Mouse (Mus musculus) left cerebral cortex, postnatal 14 days (tissue): ENCODE data around the gene Psmg1. TPM values are rescaled to one million over a fixed set of nuclear protein-coding genes. Genes with fewer than 3 reads are reported as not detected.
A peak's percentile ranks its signal among the peaks of the same experiment; 100 is the strongest.
"Not testable (repeated sequence)": the region's sequence is repeated elsewhere in the genome, so short reads cannot be mapped to it uniquely, and the experiment has no call there.

Experiments used
- DNase-seq, 2 experiments: peaks; one replicate each; pipeline ENCODE4 v3.0.0; 2021 to 2022; ENCODE audit warnings: low spot score in 2 of 2, mixed read lengths in 1 of 2
- intact Hi-C: fragments of 180-260 bp; cut with DNase I; formaldehyde crosslinking; loops from one replicate; pipeline ENCODE4 v1.15.1; 2025
- microRNA-seq, 2 experiments: library from miRNA; unstranded; fragments of <30 nt; microRNA quantifications; one replicate each; pipeline ENCODE4 v1.2.0; 2022
- total RNA-seq, 2 experiments: library from RNA; stranded (reverse); gene quantifications; 2 replicates each; pipeline ENCODE4 v1.2.3; 2021

Gene Psmg1
- total RNA-seq, 2 experiments from 2014 or later, result 16.8 to 17.2 TPM

DNA sequence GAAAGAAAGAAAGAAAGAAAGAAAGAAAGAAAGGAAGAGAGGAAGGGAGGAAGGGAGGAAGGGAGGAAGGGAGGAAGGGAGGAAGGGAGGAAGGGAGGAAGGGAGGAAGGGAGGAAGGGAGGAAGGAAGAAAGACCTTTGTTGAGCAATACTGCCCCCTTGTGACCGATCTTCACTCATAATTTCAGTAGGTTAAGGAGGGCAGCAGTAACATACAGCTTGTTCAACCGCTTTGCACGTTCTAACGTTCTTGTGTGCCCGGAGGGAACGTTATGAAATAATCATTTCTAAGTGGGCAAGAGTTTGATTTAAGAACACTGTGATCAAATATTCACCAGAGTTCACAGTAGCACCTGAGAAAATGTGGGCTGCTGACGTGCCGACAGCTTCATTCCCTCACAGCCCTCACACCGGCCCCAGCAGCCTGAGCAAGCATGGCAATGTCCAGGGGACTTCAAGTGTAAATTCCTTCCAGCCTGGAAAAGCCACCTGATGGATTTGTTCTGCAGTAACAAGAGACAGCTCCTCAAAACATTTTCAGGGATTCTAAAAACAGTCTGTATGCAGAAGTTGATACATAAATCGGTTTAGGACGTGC is 26.2 kb downstream of the Psmg1 start:
- DNase-seq, result peak in 1 of 2 experiments; percentile 64
- intact Hi-C loops, result loop anchor here (5.0 to 10.0 kb wide), 3 partner anchors 317 to 770 kb away; no protein-coding TSS in a partner anchor

DNA sequence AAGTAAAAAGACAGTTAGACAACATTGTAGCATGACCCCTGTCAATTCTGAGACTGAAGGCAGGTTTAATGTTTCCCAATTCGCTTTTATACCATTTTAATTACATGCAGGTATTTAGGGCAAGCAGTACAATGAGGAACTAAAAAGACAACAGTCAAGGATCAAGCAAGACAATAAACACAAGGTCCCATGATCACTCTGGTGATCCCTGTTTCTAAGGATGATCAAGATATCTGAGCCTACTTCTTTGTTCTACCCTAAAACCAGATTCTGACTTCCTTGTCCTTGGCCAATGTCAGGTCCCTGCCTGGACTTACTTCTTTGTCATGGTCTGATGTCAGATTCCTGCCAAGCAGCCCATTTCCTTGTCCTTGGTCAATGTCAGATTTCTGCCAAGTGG is 29.3 kb downstream of the Psmg1 start:
- DNase-seq, result not testable (repeated sequence)
- intact Hi-C loops, result loop anchor here (5.0 to 10.0 kb wide), 3 partner anchors 314 to 767 kb away; no protein-coding TSS in a partner anchor

DNA sequence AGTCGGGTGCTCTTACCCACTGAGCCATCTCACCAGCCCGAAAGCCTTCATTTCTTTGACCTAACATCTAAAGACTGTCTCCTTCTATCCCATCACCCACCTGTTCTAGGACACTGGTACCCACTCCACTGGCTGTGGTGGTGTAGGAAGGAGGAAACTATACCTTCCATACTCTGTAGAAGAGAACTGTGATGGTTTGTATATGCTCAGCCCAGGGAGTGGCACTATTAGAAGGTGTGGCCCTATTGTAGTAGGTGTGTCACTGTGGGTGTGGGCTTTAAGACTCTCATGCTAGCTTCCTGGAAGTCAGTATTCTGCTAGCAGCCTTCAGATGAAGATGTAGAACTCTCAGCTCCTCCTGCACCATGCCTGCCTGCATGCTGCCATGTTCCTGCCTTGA is 30.1 kb downstream of the Psmg1 start:
- DNase-seq, result not testable (repeated sequence)
- intact Hi-C loops, result loop anchor here (5.0 to 10.0 kb wide), 3 partner anchors 313 to 766 kb away; no protein-coding TSS in a partner anchor

DNA sequence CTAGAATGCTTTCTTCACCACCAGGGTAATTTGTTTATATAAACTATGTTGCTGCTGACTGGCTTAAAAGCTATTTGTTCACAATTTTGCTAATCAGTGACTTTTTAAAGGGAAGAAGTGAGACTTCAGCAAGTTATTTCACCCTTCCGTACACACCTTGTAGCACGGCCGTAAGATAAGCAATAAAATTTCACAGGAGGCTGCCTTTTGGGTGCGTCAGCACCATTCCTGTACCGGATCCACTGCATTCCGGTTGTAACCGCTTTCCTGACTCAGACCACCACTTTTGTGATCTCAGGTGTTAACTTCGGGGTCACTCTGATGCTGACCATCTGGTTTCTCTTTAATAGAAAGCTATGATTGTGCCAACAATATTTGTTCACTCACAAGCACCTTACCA is 32.7 kb downstream of the Psmg1 start:
- intact Hi-C loops, result no loop called here
- DNase-seq, result no peak

- DNase-seq, result no peak
- intact Hi-C loops, result no loop called here
These were observed 34.1 kb downstream of the Psmg1 start for GRCm38 (mm10) chr16:95956618-95957017.

GRCm38 (mm10) chr16:95955716-95956346 is 34.9 kb downstream of the Psmg1 start:
- no peak for DNase-seq
- intact Hi-C loops, result no loop called here

DNA sequence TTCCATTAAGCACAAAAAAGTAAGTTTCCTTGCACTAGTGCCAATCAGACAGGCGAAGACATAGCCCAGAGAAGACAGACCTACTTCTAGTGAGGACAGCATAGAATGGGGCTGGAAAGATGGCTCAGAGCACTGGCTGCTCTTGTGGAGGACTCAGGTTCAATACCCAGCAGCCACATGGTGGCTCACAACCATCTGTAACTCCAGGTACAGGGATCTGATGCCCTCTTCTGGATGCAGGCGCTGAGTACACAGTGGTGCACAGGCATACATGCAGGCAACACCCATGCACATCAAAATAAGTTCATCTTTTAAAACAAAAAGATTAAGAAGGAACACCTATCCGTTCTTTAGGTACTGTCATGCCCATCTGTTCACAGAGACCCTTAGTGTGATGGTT is 36.4 kb downstream of the Psmg1 start:
- no peak for DNase-seq
- intact Hi-C loops, result no loop called here

GRCm38 (mm10) chr16:95953159-95953650 is 37.6 kb downstream of the Psmg1 start:
- intact Hi-C loops, result no loop called here
- DNase-seq, result no peak

DNA sequence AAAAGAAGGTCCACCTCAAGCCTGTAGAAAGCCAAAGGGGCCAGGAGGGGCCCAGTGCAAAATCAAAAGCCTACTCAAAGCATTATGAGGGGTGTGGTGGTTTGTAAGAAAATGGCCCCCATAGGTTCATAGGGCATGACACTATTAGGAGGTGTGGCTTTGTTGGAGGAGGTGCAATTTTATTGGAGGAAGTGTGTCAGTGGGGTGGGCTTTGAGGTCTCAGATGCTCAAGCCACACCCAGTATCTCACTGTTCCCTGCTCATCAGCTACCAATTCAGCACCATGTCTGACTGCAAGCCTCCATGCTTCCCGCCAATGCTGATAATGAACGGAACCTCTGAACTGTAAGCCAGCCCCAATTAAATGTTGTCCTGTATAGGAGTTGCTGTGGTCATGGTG is 39.3 kb downstream of the Psmg1 start:
- no peak for DNase-seq
- intact Hi-C loops, result no loop called here

DNA sequence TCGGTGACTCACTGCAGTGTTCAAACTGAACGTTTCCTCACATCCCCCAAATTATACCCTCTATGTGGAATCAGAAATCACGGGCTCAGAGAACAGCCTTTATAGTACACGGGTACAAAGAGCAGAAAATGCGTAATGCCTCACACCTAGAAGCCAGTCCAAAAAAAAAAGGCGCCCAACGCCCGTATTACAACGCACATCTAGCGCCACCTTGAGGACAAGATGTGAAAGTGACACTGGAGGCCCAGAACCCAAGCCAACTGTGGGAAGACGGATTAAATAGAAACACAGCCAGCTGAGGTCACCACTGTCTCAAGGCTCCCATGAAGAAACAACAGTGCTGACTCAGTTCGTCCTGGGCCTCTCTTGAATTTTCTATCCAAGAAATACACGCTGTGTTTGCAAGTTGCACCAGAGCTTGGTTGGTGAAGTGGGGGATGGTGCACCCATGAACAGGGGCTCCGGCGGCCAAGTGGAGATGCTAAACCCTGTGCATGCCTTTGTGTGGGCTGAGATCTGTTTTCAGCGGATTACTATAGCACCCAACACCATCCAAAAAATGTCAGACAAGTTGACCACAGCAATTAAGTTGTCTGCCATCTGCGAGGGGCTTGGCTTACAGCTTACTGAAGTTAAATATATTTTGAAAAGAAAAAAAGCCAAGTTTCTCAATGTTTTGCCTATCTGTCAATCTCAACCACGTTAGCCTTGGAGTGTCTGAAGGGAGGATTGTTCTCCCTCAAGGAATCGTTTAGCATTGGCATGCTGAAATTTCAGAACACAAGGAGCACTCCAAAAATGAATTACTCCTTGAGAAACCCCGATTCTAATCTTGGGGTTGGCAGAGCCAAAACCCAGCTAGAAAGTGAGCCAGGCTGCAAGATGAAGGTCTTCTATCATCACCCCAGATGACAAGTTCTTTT is 45.1 kb downstream of the Psmg1 start:
- intact Hi-C loops, result loop anchor here (2.0 to 5.0 kb wide), 3 partner anchors 243 to 478 kb away; partner anchors contain the start of gene Ets2

DNA sequence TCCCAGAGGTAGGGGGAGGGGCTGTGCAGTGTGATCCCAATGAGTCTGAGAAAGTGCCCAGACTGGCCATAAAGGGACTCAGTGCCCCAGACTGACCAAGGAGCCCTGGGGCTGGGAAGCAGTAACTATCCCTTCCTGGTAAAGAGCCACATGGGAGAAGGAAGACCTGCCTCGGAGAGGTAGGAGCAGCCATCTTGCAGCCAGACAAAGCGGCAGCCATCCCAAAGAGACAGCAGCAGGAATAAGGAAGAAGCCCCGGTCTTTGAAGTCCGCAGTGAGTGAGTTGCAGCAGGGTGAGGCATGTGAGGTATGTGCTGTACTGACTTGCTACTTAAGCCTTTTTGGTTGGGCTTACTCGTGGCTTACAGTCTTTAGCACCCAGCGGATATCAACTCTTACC is 47.6 kb downstream of the Psmg1 start:
- intact Hi-C loops, result no loop called here
- no peak for DNase-seq

More for the DNA sequence above, 45.1 kb downstream of the Psmg1 start:
- peak; percentile 83 to 92 for DNase-seq

DNA sequence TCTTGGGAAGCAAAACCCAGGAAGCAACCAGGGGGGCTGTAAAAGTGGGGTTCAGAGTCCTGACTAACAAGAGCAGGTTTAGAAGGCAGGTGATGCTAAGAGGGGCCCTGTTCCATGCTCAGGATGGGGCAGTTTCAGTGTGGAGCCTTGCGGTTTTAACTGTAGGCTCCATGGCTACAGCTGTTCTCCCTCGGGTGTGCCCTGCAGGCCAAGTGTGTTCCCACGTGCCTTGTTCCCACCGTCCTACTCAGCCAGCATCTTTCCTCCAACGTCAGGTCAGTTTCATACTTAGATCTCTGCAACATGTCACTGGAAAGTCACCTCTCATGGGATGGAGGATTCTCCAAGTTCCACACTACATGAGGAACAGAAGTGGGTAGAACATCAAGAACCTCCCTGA is 49.2 kb downstream of the Psmg1 start:
- intact Hi-C loops, result no loop called here
- no peak for DNase-seq

- DNase-seq, result no peak
- intact Hi-C loops, result no loop called here
These were observed 55.2 kb downstream of the Psmg1 start for GRCm38 (mm10) chr16:95935495-95935961.

DNA sequence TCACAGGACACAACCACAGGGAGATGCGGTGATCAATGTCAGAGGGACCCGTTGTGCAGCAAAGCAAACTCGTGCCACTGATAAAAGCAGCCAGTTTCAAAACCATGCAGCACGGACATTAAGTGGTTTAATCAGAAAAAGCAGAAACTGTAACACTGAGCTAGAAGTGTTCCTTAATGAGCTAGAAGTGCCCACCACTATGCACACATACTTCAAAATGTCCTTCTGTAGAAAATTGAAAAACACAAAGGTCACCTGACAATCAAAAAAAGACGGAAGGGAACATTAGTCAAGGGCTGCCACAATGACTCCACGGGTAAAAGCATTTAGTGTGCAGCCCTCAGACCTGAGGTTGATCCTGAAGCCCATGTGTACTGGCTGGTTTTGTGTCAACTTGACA is 57.9 kb downstream of the Psmg1 start:
- intact Hi-C loops, result no loop called here
- DNase-seq, result no peak

DNA sequence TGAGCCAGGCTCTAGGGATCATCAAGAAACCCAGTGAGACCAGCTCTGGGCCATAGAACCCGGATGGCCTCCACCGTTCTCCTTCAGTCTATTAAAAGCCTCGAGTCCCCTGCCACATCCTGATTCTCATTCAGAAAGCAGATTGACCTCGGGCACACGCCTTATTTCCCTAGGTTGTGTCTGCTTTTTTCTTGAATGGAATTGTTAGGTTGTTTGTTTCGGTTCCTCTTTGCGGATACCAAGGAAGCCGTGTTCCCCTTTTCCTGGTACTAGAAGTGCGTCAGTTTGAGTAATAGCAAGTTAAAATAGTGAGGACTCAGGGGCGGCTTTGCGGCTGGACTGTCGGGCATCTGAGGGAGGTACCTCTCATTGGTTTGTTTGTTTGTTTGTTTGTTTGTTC is 59.3 kb downstream of the Psmg1 start:
- DNase-seq, result no peak
- intact Hi-C loops, result no loop called here

Small RNA genes lying within 50 kb of the gene (microRNA-seq; reads per million reads assigned to microRNA genes)
- 0 reads per million in 2 experiments for gene Gm27833

Other genes with a start within 250 kb of the Psmg1 start
- gene Brwd1, start 91.6 kb upstream of the Psmg1 start, total RNA-seq, result 100 to 1,000 TPM; 115 to 123 TPM
- gene Hmgn1, start 136.8 kb upstream of the Psmg1 start, total RNA-seq, result 10 to 100 TPM; 49.9 to 58.0 TPM
- gene Wrb, start 154.4 kb upstream of the Psmg1 start, total RNA-seq, result 10 to 100 TPM; 63.8 to 71.0 TPM
- gene Lca5l, start 201.3 kb upstream of the Psmg1 start, total RNA-seq, result 1 to 10 TPM in 1 of 2 experiments, under 1 TPM in 1; 0.88 to 1.5 TPM
- 1 to 10 TPM in 1 of 2 experiments, under 1 TPM in 1; 0.89 to 1.5 TPM for gene Sh3bgr, start 209.5 kb upstream of the Psmg1 start, total RNA-seq
- 10 to 100 TPM in 1 of 2 experiments, 1 to 10 TPM in 1; 7.0 to 10.8 TPM for gene B3galt5, start 244.8 kb upstream of the Psmg1 start, total RNA-seq